Mouse (Mus musculus): ENCODE data around the gene Epn2.

GRCm38 (mm10) chr11:61573266-61573665 lies 6.2 kb downstream of the Epn2 start:
- TF ChIP-seq CTCF (IDR thresholded peaks at IDR 0.05; ENCODE audit: borderline replicate concordance, control insufficient read depth, extremely low read depth, insufficient read depth, low read length, poor library complexity) (no peak), POLR2A (IDR thresholded peaks at IDR 0.05; ENCODE audit: control insufficient read depth, extremely low read depth, insufficient read depth, low read length, poor library complexity) (no peak)
